21 mouse cellular contexts compared by ENCODE assay signal in the genomic region with DNA sequence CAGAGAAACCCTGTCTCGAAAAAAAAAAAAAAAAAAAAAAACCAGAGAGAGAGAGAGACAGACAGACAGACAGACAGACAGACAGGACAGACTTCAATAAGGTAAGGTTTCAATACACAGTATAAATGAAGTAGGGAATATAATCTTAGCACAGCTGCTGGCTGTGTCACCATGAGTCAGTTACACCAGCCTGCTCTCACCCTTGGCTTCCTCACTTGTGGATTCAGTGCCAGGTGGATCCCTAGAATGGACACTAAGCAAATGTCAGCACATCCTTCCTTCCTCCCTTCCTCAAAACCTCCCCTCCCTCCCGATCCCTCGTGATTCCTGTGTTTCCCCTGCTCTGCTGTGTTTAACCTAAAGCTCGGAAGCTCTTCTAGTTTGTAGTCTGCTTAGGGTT. TPM values are rescaled to one million over a fixed set of nuclear protein-coding genes. Genes with fewer than 3 reads are reported as not detected.
DNase-seq lines count a peak whose midpoint lies in the region; TF ChIP-seq lines count a peak whose summit lies in the region.
"Had no signal": no experiment of that assay in that cellular context is flagged by ENCODE, and none has a peak within 500 bp of the region (broad histone marks: within the 10 kb centered on the region; RNA-seq: fewer than 3 reads in every experiment).

No protein-coding gene starts in this region.

- no peak overlapping the region for H3K4me2 ChIP-seq in myocyte (ENCODE audit: low read depth)
- H3K4me2 ChIP-seq: embryonic facial prominence, embryonic 12.5 days; forebrain, embryonic 13.5 days; forebrain, embryonic 15.5 days had no signal

- no peaks in the 10 kb centered on the region for H3K79me2 ChIP-seq in myocyte (ENCODE audit: control insufficient read depth, insufficient read depth)

- DNase-seq in gastrocnemius, adult 2 months = peak; percentile 67
- no peak for DNase-seq in gastrocnemius, postnatal 14 days
- DNase-seq in CD4-positive helper T cell, adult 2 months (ENCODE audit: low read depth, low spot score) = peak; percentile 9
- DNase-seq in right cerebral cortex, adult 18-20 months = no peak
- DNase-seq in cerebellum, postnatal 4 days (ENCODE audit: low spot score in 2 of 2) = no peak
- DNase-seq: adrenal gland, adult 2 months; adrenal gland, postnatal 10 days; adrenal gland, postnatal 25 days; cerebellum, adult 11 months; cerebellum, adult 18-20 months; cerebellum, adult 8-10 months; cerebellum, adult 9-11 months; cerebellum, postnatal 14 days; cerebellum, postnatal 36 days; forebrain, postnatal 0 days had no signal

- H3K4me3 ChIP-seq in gastrocnemius, adult 2 months = no peak overlapping the region
- H3K4me3 ChIP-seq in myocyte = no peak overlapping the region
- H3K4me3 ChIP-seq: embryonic facial prominence, embryonic 10.5 days; embryonic facial prominence, embryonic 12.5 days; forebrain, embryonic 13.5 days; forebrain, embryonic 15.5 days had no signal

- no peaks in the 10 kb centered on the region for H3K27me3 ChIP-seq in myocyte (ENCODE audit: control insufficient read depth, insufficient read depth, insufficient read length)
- H3K27me3 ChIP-seq: embryonic facial prominence, embryonic 12.5 days; forebrain, embryonic 13.5 days; forebrain, embryonic 15.5 days had no signal

- TF ChIP-seq POLR2A in myocyte (IDR thresholded peaks at IDR 0.05; ENCODE audit: insufficient read length, low read depth) = no peak

- intact Hi-C loops in gastrocnemius, adult 2 months (cut with DNase I) = no loop called here
- intact Hi-C loops in gastrocnemius, postnatal 14 days (cut with DNase I; ENCODE audit: low total_unique reads) = no loop called here

- no peaks in the 10 kb centered on the region for H3K36me3 ChIP-seq in myocyte (ENCODE audit: control insufficient read depth, insufficient read depth)
- H3K36me3 ChIP-seq: embryonic facial prominence, embryonic 10.5 days; embryonic facial prominence, embryonic 12.5 days; forebrain, embryonic 15.5 days had no signal

- no peak overlapping the region for H3K27ac ChIP-seq in gastrocnemius, adult 2 months
- H3K27ac ChIP-seq: forebrain, embryonic 13.5 days; forebrain, embryonic 15.5 days had no signal

- no peak for TF ChIP-seq CTCF in gastrocnemius, adult 2 months (IDR thresholded peaks at IDR 0.05)

- H3ac ChIP-seq in myocyte (ENCODE audit: control insufficient read depth, insufficient read length) = no peak overlapping the region

TF ChIP-seq in myocyte, 11 proteins besides CTCF, POLR2A, EP300 and RAD21:
- TF ChIP-seq CEBPB (IDR thresholded peaks at IDR 0.05; ENCODE audit: insufficient read depth, poor library complexity, severe bottlenecking) (no peak), MYOG (IDR thresholded peaks at IDR 0.05; ENCODE audit: control insufficient read depth in 1 of 3, insufficient read depth in 1 of 3, insufficient read length in 2 of 3, low read depth in 2 of 3) (peak; percentile 27 to 92 (median 46)), TCF12 (IDR thresholded peaks at IDR 0.05; ENCODE audit: insufficient read depth, poor library complexity, severe bottlenecking) (peak; percentile 71), REST (IDR thresholded peaks at IDR 0.05; ENCODE audit: insufficient read depth, insufficient read length) (no peak), E2F4 (IDR thresholded peaks at IDR 0.05; ENCODE audit: insufficient read depth) (no peak), MYOD1 (IDR thresholded peaks at IDR 0.05; ENCODE audit: control insufficient read depth in 1 of 3, insufficient read length in 2 of 3, low read depth in 2 of 3) (peak; percentile 28 to 95 (median 78)), SRF (IDR thresholded peaks at IDR 0.05; ENCODE audit: control insufficient read depth, insufficient read length, low read depth) (no peak), TCF3 (IDR thresholded peaks at IDR 0.05; ENCODE audit: insufficient read length, low read depth) (peak; percentile 54)
TF ChIP-seq in myocyte: peak in this region for 4.

RNA-seq across cellular contexts. Expression of gene Ccr7, which starts 17.5 kb away (rescaled TPM):
- not detected for total RNA-seq in gastrocnemius, adult 2 months (2021)
- total RNA-seq in gastrocnemius, postnatal 14 days (2021) = under 1 TPM; 0.10 to 0.11 TPM
- polyA plus RNA-seq in myocyte (2012; fragmentation: generic; extraction: Trizol) = 0.38 TPM
- polyA plus RNA-seq: forebrain, embryonic 13.5 days; forebrain, embryonic 15.5 days had no signal

RNA-seq across cellular contexts. Expression of gene Tns4, which starts 48.3 kb away (rescaled TPM):
- total RNA-seq in gastrocnemius, adult 2 months (2021) = under 1 TPM in 1 of 2 experiments, not detected in 1; 0.22 TPM
- under 1 TPM in 1 of 2 experiments, not detected in 1; 0.10 TPM for total RNA-seq in gastrocnemius, postnatal 14 days (2021)
- polyA plus RNA-seq in myocyte (2012; fragmentation: generic; extraction: Trizol) = 0.11 TPM
- total RNA-seq: MEL had no signal
- polyA plus RNA-seq: forebrain, embryonic 13.5 days; forebrain, embryonic 15.5 days; forebrain, postnatal 0 days had no signal

Comparison
In these comparisons a context has a peak if more than half of its experiments do, and no peak if none do; other contexts are left out.
1. DNase-seq: peak in gastrocnemius, adult 2 months (single experiment) and CD4-positive helper T cell, adult 2 months (single experiment); none in gastrocnemius, postnatal 14 days (single experiment), right cerebral cortex, adult 18-20 months (single experiment) and cerebellum, postnatal 4 days (0 of 2).